Mouse (Mus musculus) 416B (cell line): ENCODE data around the gene Cd33.

Source experiments
- DNase-seq: peaks from one replicate; pipeline ENCODE4 v3.0.0; 2011; ENCODE audit warnings: low read depth

The Cd33 gene

DNA sequence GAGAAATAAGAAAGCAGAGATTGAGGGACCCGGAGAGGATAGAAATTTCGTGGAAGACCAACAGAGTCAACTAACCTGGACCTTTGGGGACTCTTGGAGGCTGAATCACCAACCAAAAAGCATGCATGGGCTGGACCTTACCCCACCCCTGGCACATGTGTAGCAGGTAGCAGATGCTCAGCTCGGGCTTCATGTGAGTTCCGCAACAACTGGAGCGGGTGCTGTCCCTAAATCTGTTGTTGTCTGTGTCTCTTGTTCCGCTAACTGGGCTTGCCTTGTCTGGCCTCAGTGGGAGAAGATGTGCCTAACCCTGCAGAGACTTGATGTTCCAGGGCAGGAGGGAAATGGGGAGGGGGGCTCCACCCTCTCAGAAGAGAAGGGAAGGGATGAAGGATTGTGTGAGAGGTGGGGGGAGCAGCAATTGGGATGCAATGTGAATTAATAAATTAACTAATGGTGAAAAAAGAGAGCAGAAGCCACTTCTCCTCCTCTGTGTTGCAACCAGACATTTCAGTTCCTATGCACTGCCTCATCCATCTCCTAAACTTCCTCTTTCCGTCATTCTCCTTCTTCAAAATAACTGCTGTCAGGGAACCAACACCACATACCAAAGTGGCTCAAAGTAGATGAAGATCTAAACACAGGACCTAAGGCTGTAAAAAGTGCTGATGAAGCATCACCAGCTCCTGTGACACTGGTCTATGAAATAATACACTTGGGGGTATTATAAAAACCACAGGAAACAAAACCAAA, at the start of gene Cd33:
Cd33 (minus strand) TSS at position 204 of the 753 bp plus-strand sequence.
- DNase-seq: peak; percentile 60

DNA sequence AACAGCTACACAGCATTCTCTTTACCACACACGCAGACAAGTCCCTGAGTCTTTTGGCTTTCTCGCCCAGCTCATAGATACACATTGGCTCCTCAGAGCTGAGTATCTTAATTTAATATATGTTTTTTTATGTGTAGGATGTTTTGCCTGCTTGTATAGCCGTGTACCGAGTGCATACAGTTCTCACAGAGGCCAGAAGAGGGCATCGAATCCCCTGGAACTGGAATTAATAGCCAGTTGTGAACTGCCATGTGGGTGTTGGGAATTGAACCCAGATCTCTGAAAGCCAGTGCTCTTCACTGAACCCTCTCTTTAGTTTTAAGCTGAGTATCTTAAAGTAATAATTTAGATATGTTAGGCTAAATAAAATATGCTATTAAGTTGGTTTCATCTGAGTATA, 40.6 kb upstream of the Cd33 start:
- peak; percentile 29 for DNase-seq

DNA sequence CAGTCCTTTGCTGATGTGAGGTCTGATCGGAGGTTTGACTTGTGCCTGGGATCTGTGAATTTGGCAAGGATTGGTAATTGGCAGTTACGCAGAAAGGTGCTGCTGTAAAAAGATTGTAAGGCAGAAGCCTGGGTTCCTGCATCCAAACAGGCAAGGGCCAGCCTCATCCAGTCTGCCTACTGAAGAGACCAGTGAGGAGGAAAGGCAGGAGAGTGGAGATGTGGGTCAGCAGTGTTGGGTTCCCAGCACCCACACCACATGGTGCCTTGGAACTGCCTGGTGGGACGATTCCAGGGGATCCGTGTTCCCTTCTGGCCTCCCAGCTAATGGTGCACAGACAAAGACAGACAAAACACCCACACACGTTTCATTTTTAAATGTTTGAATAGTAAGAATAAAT, 36.3 kb upstream of the Cd33 start:
- DNase-seq: no peak

DNA sequence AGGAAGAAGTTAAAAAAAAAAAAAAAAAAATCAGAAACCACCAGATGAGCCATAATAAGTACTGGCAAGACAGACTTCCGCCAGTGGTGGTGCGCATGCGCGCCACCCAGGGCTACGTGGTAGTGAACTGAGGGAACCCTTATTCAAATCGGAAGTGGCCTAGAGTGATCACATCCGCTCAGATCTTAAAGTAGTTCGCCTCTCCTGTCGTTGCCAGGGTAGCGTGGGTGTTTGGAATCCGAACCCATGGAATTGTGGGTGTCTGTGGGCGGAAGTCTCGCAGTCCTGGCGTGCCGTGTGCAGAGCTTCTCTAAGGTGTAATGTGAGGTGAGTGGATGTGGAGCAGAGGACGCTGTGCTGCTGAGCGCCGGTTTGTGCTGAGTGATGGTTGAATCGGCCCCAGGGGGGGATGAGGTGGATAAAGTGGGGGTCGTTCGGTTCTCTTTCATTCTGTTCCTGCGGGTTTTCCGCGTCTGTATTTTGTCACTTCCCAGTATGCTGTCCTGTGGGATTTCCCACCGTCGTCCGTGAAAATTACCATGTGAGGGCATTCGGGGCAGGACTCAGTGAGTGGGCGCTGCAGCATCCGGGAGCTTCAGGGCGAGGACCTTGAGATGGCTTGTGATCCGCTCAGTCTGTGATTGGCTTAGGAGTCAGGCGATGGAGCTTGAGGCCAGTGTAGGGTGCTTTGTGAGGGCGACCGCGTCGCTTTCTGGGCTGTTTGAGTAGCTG, 35.4 kb upstream of the Cd33 start, which contains the start of gene Zfp719:
Zfp719 (plus strand) TSS at position 171 of the 732 bp plus-strand sequence.
- peak; percentile 98 for DNase-seq

DNA sequence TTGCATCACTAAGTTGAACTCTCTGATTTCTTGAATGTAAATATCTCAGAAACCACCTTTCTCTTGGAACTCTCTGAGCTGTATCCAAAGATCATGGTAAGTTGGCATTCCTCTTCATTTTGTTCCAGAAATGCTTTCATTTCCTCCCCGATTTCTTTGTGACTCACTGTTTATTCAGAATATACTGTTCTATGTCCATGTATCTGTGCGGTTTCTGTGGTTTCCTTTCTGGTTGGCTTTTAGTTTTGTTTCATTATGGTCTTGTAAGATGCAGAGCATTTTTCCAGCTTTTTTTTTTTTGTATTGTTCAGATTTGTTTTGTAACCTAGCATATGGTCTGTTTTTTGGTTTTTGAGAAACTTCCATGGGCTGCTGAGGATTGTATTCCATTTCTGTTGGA, 27.0 kb upstream of the Cd33 start:
- peak; percentile 51 for DNase-seq

DNA sequence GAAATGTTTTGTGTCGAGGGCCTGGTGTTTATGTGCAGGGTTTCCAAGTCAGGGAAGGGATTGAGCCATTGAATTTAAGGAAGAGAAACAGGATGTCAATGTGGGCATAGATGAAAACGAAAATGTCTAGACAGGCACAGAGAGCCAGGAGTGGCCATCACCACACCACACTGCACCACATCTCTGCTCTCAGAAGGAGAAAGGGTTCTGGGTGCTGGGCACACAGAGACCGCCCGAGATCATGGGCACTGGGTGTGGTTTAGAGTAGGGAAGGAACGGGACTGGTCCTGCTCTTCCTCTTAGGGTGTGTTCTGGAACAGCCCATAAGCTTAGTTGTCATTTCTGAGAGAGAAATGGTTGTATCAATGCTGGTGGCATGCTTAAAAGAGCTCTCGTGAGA, 19.1 kb upstream of the Cd33 start:
- no peak for DNase-seq

DNA sequence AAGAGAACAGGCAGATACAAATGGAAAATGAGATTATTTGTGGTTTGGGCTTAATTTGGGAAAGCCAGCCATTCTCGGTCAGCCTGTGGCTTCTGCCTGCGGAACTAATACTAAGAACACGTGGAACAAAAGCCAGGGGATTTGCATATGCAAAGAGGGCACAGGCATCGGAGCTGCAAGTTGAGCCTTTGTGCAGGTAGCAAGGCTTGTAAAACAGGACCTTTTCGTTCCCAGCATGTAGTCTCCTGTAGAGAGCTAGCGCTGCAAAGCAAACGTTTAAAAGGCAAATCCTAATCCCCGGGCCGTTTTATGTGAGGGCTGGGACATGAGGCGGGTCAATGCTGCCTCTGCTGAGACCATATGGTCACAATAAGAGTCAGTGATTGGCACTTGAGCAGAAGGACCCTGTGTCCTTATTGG, 18.4 kb upstream of the Cd33 start:
- DNase-seq: peak; percentile 16

DNA sequence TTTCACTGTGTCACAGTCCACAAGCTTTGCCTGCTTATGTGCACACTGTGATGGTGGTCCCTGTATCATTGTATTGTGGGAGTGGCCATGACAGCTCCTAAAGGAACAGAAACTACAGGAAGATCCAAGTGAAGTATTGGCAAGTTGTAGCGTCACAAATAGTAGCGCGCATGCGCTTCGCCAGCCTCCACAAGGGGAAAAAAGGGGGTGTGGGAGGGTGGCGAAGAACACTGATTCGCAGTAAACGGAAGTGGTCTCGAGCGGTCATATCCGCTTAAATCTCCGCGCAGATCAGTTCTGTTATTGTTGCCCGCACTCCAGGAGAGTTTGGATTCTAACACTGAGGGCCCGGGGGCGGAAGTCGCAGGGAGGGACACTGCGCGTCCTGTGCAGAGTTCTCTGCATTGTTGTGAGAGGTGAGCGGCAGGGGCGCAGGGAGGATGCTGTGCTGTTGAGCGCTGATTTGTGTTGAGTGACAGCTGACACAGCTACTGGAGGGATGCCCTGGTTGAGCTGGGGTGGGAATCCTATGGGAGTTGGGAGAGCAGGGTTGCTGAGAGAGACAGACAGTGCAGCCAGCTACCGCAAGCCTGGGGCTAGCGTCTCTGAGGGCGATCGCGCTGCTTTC, 17.9 kb upstream of the Cd33 start, which contains the start of gene Zfp658:
Zfp658 (plus strand) TSS at position 251 of the 628 bp plus-strand sequence.
- DNase-seq: peak; percentile 79

DNA sequence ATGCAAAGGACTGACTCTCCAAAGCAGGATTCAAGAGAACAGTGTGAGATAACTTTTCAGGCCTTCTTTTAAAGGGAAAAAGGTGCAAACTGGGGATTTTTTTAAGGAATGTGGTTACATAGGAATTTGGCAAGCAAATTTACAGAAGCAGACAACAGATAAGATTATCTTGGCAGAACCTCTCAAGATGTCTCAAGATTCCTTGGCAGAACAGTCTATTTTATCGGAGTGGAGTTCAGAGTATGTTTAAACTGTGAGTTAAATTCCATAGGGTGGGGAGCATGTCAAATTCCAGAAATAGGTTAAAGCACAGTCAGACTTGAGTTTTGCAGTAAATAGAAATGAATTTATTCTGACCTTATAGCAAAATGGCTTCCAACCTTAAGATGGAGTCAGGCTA, 12.7 kb upstream of the Cd33 start:
- no peak for DNase-seq

DNA sequence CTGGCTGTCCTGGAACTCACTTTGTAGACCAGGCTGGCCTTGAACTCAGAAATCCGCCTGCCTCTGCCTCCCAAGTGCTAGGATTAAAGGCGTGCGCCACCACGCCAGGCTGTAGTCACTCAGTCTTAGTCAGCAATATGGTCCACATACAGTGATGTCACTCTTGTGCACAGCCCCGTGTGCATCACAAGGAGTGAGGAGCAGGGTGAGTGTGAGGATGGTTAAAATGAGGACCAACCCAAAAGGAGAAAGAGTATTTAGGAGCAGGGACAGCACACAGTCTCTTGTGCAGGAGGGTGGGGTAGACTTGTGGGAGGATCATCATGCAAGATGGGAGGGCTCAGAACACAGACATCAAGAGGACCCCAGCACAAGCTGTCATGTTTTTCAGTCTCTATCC, 11.1 kb upstream of the Cd33 start:
- DNase-seq: no peak

DNA sequence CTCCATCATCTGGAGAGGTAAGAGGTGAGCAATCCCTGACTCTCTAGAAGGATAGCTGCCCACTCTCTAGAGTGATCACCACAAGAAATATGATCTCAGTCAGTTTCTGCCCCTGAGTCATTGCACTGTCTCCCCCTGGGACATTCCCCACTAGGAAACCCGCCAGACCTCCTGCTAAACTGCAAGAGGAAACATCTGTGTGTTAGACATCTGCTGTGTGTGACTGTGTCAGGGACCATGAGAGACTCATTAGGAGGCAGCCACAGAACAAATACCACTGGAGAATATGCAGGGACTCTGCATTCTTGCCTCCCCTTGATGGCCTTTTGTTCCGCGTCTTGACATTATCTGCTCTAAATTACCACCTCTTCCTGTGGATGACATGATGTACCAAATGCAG, 10.3 kb upstream of the Cd33 start:
- peak; percentile 92 for DNase-seq

DNA sequence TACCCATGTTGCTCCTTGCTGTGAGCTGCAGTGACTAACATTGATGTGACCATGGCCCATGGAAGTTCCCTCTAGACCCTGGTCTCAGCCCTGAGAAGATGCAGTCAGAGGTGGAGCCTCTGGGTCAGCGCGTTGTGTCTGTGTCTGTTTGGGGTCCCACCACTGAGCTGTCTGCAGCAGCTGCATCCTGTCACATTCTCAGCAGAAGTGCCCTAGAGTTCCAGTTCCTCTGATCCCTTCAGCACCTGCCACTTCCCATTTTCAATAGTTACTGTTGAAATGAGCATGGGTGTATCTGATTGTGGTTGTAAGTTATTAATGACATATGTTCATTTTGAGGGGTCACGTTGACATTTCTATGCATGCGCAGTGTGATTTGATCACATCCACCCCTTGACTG, 8.9 kb upstream of the Cd33 start:
- DNase-seq: peak; percentile 38

DNA sequence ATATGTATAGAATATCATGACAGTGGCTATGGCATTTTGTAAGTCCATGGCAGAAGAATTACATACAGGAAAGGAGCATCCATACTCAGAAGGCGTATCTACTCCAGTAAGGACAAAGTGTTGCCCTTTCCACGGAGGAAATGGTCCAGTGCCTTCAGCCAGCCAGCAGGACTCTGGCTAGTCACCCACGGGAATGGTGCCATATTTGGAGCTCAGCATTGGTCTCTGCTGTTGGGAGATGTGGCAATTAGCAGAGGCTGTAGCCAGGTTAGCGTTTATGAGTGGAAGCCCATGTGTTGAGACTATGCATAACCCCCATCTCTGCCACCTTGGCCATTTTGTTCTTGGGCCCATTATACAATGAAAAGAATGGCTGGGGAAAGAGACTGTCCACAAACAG, 4.0 kb upstream of the Cd33 start:
- no peak for DNase-seq

DNA sequence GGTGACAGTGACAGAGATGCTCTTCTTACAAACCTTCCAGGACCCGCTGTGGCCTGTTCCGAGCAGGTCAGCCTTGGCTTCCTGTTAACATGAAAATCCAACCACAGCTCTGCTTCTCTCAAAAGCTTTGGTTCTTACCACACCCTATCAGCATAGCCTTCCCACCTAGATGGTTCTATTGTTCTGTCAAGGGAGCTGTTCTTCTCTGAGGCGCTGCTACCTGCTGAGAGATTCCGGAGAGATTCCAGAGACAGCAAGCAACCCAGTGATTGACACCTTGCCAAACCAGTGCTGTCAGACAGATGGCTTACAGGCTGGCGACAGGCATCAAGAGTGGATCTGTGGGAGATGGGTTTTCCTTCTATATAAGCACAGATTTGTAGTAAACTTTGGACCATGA, 3.4 kb upstream of the Cd33 start:
- DNase-seq: no peak

DNA sequence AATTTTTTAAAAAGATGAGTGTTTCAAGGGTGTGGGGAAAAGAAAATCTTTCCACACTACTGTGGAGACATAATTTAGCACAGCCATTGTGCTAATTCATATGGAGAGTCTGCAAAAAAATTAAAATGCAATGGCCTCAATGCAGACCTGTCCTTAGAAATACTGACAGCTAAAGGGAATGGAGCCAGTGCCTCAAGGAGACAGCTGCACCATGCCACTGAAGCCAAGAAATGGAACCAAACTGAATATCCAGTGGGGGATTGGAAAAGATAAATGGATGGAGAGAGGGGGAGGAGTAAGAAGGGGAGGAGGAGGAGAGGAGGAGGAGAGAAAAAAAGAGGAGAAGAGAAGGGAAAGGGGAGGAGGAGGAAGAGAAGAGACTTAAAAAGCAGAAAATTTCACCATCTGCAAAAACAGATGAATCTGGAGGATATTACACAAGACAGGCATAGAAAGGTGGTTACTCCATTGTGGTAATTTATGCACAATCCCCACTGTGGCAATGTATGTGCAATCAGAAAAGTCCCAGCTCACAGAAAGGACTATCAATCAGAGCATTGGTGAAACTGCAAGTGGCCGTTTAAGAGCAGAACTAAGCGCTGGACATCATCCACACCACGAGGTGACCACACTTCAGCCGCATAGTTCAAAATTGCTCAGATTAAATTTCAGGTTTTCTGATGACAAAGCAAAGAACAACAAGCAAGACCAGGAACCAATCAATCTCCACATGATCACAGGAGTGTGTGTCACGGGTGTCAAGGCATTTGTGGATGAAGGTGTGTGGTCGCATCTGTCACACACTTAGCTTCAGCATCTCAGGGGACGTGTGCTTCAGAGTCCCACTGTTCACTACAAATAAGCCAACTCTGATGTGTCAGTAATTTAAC, 1.7 kb upstream of the Cd33 start:
- peak; percentile 85 for DNase-seq

DNA sequence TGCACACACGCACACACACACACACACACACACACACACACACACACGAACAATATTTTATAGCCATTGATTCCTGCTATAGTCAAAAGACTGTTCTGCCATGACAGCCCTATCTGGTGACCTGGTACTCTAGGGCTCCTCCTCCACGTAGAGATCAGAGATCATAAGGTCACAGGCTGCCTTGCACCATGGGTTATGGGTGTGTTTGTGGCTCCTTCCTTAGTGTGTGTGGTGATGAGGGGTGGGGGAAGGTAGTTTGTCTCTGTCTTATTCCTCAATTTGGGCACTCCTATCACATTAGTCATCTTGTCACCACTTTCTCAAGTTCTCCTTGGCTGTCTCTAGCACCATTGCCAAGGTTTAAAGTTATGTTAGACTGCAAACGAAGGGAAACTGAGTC, 5.7 kb downstream of the Cd33 start:
- peak; percentile 13 for DNase-seq

DNA sequence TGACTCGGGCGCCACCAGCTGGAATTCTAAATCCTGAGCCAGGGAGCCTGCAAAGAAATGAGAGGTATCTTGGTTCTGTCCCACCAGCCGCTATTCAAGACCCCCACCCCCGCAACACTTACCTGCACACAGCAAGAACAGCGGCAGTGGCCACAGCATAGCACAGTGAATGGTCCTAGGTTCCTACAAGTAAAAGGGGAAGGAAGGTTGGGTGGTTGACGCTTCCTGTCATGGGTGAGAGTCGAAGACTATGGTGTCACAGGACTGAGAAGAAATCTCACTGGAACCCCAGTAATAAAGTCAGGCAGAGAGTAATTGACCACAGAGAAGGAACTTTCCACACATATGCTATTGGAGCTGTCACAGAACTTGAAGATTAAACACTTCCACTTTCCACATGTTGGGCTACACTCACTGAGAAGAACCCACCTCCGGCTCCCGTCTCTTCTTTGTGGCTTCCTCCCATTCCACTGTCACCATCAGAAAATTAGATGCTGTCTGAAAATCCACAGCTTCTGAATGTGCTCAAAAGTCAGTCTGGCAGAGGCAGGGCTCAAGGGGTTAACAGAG, 11.2 kb downstream of the Cd33 start:
- peak; percentile 71 for DNase-seq

DNA sequence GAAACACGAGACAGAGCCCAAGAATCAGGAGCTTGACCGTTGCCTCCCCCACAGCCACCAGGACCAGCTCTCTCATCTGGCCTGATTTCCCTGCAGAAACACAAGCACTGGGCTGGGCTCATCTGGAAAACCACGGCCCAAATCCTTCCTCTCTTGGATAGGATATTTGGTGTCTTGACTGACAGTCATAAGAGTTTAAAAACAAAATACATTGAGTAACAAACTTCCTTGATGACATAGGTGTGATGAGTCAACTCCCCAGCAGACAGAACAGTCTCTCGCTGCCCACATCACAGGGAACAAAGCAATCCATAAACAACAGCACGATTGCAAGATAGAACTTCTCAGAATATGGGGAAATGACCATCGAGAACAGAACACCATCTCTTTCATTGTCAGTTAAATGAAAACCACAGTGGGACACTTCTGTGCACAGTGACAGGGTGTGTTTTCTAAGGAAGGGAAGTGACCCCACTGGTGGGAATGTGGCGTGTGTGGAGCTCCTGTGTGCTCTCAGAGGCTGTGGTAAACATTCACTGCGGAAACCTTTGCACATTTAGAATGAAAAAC, 13.9 kb downstream of the Cd33 start:
- peak; percentile 78 for DNase-seq

DNA sequence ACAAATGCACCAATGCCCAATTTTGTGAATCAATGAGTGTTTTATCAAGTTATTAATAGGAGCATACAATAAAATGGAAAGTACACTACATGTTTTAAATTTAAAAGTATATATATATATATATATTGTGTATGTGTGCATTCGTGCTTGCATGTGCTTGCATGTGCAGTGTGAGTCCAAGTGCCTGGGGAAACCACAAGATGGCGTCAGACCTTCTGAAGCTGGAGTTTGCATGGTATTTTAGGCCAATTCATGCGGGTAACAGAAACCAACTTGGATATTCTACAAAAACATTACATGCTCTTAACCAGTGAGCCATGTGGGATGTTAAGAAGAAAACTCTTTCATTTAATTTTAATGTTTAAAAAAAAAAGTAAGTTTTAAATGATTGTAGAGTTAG, 18.9 kb downstream of the Cd33 start:
- DNase-seq: peak; percentile 60

DNA sequence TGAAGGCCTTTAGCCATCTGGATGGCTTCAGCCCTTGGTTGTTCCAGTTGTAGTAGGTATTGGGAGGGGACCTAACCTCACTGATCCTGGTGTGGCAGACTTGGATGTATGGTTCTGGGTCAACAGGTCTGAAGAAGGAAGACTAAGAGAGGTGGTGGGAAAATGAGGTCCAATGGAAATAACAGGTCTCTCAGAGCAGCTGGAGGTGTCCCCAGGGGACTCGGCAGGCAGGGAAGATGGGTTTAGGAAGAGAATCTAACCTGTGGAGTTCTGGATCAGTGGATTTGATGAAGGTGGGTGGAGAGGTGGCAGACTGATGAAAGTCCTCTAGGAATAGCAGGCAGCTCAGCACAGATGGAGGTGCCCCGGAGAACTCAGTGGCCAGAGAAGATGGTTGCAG, 21.5 kb downstream of the Cd33 start:
- no peak for DNase-seq

DNA sequence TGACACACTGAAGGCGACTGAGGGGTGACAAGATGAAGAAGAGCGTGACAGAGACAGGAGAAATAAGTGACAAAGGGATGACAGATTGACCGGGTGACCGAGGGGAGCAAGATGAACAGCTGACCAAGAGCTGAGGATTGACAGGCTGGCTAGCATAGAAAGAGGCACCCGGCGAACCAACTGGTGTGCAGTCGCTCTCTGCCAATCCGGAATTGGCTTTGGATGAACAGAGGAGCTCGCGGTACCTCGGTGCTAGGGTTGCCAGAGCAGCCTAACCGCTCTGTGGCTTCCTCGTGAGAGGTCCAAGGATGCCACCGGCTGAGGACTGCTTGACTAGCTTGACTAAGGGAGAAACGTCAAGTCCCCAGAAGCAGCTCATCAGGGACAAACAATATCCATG, 25.9 kb downstream of the Cd33 start:
- DNase-seq: no peak
